Mouse (Mus musculus) CD4-positive helper T cell, adult 2 months (primary cell): ENCODE data around the gene Rc3h2.

Source experiments
- DNase-seq: peaks from one replicate; pipeline ENCODE4 v3.0.0-alpha.2; 2012; ENCODE audit warnings: low read depth, missing footprints, low spot score

The Rc3h2 gene

GRCm38 (mm10) chr2:37338497-37339187 lies 84.1 kb downstream of the Rc3h2 start:
- DNase-seq = no peak

- DNase-seq = no peak
These were observed 89.4 kb downstream of the Rc3h2 start for GRCm38 (mm10) chr2:37333321-37333720.

GRCm38 (mm10) chr2:37326215-37326614 lies 96.5 kb downstream of the Rc3h2 start, which contains the start of gene Olfr368:
Gene Olfr368, plus strand, starts transcription at chr2:37326515.
- no peak for DNase-seq
